Mouse (Mus musculus): Measurements from ENCODE around the gene Ackr3.

- TF ChIP-seq CTCF (conservative IDR thresholded peaks at IDR 0.05; ENCODE audit: insufficient read depth, insufficient read length, low read depth, low read length) (no peak), POLR2A (IDR thresholded peaks at IDR 0.05; ENCODE audit: low read depth, low read length) (no peak)
Measured at GRCm38 (mm10) chr1:90182521-90182920, 21.3 kb upstream of the Ackr3 start.
